Mouse (Mus musculus): ENCODE measurements around the gene Irf2. TPM values are rescaled to one million over a fixed set of nuclear protein-coding genes. Genes with fewer than 3 reads are reported as not detected.

The Irf2 gene
- total and polyA plus RNA-seq, 2 experiments from 2014 or later: 3.3 to 9.5 TPM

GRCm38 (mm10) chr8:46850258-46850897 lies 110.8 kb downstream of the Irf2 start:
- WGBS: 90% methylated on average over 6 of the region's 6 CpGs
- no peak overlapping the region for H3K9ac ChIP-seq (replicated peaks; ENCODE audit: low read length, poor library complexity, severe bottlenecking)
- ATAC-seq (ENCODE audit: low FRiP score) (no peak), DNase-seq (ENCODE audit: low spot score) (no peak)
- no peak overlapping the region for H3K4me3 ChIP-seq (ENCODE audit: low read depth, low read length)
- H3K4me1 ChIP-seq (ENCODE audit: insufficient read depth, low read length): no peaks in the 10 kb centered on the region
- H3K4me2 ChIP-seq (ENCODE audit: low read depth, low read length, poor library complexity, severe bottlenecking): no peak overlapping the region
- no peak for TF ChIP-seq CTCF (IDR thresholded peaks at IDR 0.05)
- H3K36me3 ChIP-seq (ENCODE audit: insufficient read depth, low read length): 0 out of 2 replicates have a peak, but pooled peaks cover 4% of the 10 kb centered on the region
- no peak overlapping the region for H3K27ac ChIP-seq (ENCODE audit: low read depth, low read length)
- no peaks in the 10 kb centered on the region for H3K9me3 ChIP-seq (ENCODE audit: low read length)
- no peaks in the 10 kb centered on the region for H3K27me3 ChIP-seq (ENCODE audit: insufficient read depth, low read length)

GRCm38 (mm10) chr8:46851560-46851959 lies 112.0 kb downstream of the Irf2 start:
- no peak overlapping the region for H3K4me3 ChIP-seq (ENCODE audit: low read depth, low read length)
- no peak for TF ChIP-seq CTCF (IDR thresholded peaks at IDR 0.05)
- no peaks in the 10 kb centered on the region for H3K27me3 ChIP-seq (ENCODE audit: insufficient read depth, low read length)
- no peaks in the 10 kb centered on the region for H3K4me1 ChIP-seq (ENCODE audit: insufficient read depth, low read length)
- ATAC-seq (ENCODE audit: low FRiP score) (no peak), DNase-seq (ENCODE audit: low spot score) (no peak)
- no peak overlapping the region; the same call in 1 of the 2 replicates for H3K27ac ChIP-seq (ENCODE audit: low read depth, low read length)
- H3K9ac ChIP-seq (replicated peaks; ENCODE audit: low read length, poor library complexity, severe bottlenecking): no peak overlapping the region
- WGBS: 79% methylated on average over 4 of the region's 4 CpGs
- H3K36me3 ChIP-seq (ENCODE audit: insufficient read depth, low read length): 0 out of 2 replicates have a peak, but pooled peaks cover 4% of the 10 kb centered on the region
- no peaks in the 10 kb centered on the region for H3K9me3 ChIP-seq (ENCODE audit: low read length)
- H3K4me2 ChIP-seq (ENCODE audit: low read depth, low read length, poor library complexity, severe bottlenecking): no peak overlapping the region

GRCm38 (mm10) chr8:46852377-46852776 lies 112.8 kb downstream of the Irf2 start:
- Histone ChIP-seq H3K36me3 (ENCODE audit: insufficient read depth, low read length) (0 out of 2 replicates have a peak, but pooled peaks cover 4% of the 10 kb centered on the region), H3K4me3 (ENCODE audit: low read depth, low read length) (no peak overlapping the region), H3K27me3 (ENCODE audit: insufficient read depth, low read length) (no peaks in the 10 kb centered on the region), H3K27ac (ENCODE audit: low read depth, low read length) (no peak overlapping the region), H3K9ac (replicated peaks; ENCODE audit: low read length, poor library complexity, severe bottlenecking) (no peak overlapping the region), H3K9me3 (ENCODE audit: low read length) (no peaks in the 10 kb centered on the region), H3K4me1 (ENCODE audit: insufficient read depth, low read length) (no peaks in the 10 kb centered on the region), H3K4me2 (ENCODE audit: low read depth, low read length, poor library complexity, severe bottlenecking) (no peak overlapping the region)
- 84% methylated on average over 11 of the region's 11 CpGs for WGBS
- no peak for TF ChIP-seq CTCF (IDR thresholded peaks at IDR 0.05)
- no peak for ATAC-seq (ENCODE audit: low FRiP score)
- no peak for DNase-seq (ENCODE audit: low spot score)

GRCm38 (mm10) chr8:46859164-46859846 lies 119.8 kb downstream of the Irf2 start:
- DNase-seq (ENCODE audit: low spot score) (no peak), ATAC-seq (ENCODE audit: low FRiP score) (no peak)
- no peak overlapping the region for H3K4me3 ChIP-seq (ENCODE audit: low read depth, low read length)
- H3K4me1 ChIP-seq (ENCODE audit: insufficient read depth, low read length): no peaks in the 10 kb centered on the region
- H3K4me2 ChIP-seq (ENCODE audit: low read depth, low read length, poor library complexity, severe bottlenecking): no peak overlapping the region
- no peaks in the 10 kb centered on the region for H3K9me3 ChIP-seq (ENCODE audit: low read length)
- H3K27me3 ChIP-seq (ENCODE audit: insufficient read depth, low read length): no peaks in the 10 kb centered on the region
- no peak overlapping the region for H3K9ac ChIP-seq (replicated peaks; ENCODE audit: low read length, poor library complexity, severe bottlenecking)
- WGBS: 27% methylated on average over 7 of the region's 7 CpGs
- peak overlapping the region; percentile 21; the same call in 1 of the 2 replicates for H3K27ac ChIP-seq (ENCODE audit: low read depth, low read length)
- TF ChIP-seq CTCF (IDR thresholded peaks at IDR 0.05): no peak
- H3K36me3 ChIP-seq (ENCODE audit: insufficient read depth, low read length): no peaks in the 10 kb centered on the region

- TF ChIP-seq CTCF (IDR thresholded peaks at IDR 0.05): no peak
- no peak overlapping the region for H3K4me2 ChIP-seq (ENCODE audit: low read depth, low read length, poor library complexity, severe bottlenecking)
- DNase-seq (ENCODE audit: low spot score) (no peak), ATAC-seq (ENCODE audit: low FRiP score) (no peak)
- H3K27ac ChIP-seq (ENCODE audit: low read depth, low read length): peak overlapping the region; percentile 21; the same call in 1 of the 2 replicates
- no peak overlapping the region for H3K9ac ChIP-seq (replicated peaks; ENCODE audit: low read length, poor library complexity, severe bottlenecking)
- 33% methylated on average over 8 of the region's 8 CpGs for WGBS
- no peaks in the 10 kb centered on the region for H3K9me3 ChIP-seq (ENCODE audit: low read length)
- H3K36me3 ChIP-seq (ENCODE audit: insufficient read depth, low read length): no peaks in the 10 kb centered on the region
- no peak overlapping the region for H3K4me3 ChIP-seq (ENCODE audit: low read depth, low read length)
- no peaks in the 10 kb centered on the region for H3K4me1 ChIP-seq (ENCODE audit: insufficient read depth, low read length)
- no peaks in the 10 kb centered on the region for H3K27me3 ChIP-seq (ENCODE audit: insufficient read depth, low read length)
Measured at GRCm38 (mm10) chr8:46859847-46860167, 120.3 kb downstream of the Irf2 start.

GRCm38 (mm10) chr8:46862508-46862907 lies 123.0 kb downstream of the Irf2 start:
- Histone ChIP-seq H3K9me3 (ENCODE audit: low read length) (no peaks in the 10 kb centered on the region), H3K4me3 (ENCODE audit: low read depth, low read length) (no peak overlapping the region), H3K4me2 (ENCODE audit: low read depth, low read length, poor library complexity, severe bottlenecking) (no peak overlapping the region), H3K4me1 (ENCODE audit: insufficient read depth, low read length) (no peaks in the 10 kb centered on the region), H3K27me3 (ENCODE audit: insufficient read depth, low read length) (no peaks in the 10 kb centered on the region), H3K9ac (replicated peaks; ENCODE audit: low read length, poor library complexity, severe bottlenecking) (no peak overlapping the region), H3K27ac (ENCODE audit: low read depth, low read length) (no peak overlapping the region), H3K36me3 (ENCODE audit: insufficient read depth, low read length) (no peaks in the 10 kb centered on the region)
- no peak for DNase-seq (ENCODE audit: low spot score)
- WGBS: 82% methylated on average over 5 of the region's 5 CpGs
- TF ChIP-seq CTCF (IDR thresholded peaks at IDR 0.05): no peak
- ATAC-seq (ENCODE audit: low FRiP score): no peak

All from midbrain, postnatal 0 days (tissue).